Mouse (Mus musculus): Measurements from ENCODE around the gene Plcxd2. TPM values are rescaled to one million over a fixed set of nuclear protein-coding genes. Genes with fewer than 3 reads are reported as not detected.

Plcxd2 gene
- polyA plus RNA-seq, 2 experiments from 2014 or later, result 10.1 to 11.2 TPM

DNA sequence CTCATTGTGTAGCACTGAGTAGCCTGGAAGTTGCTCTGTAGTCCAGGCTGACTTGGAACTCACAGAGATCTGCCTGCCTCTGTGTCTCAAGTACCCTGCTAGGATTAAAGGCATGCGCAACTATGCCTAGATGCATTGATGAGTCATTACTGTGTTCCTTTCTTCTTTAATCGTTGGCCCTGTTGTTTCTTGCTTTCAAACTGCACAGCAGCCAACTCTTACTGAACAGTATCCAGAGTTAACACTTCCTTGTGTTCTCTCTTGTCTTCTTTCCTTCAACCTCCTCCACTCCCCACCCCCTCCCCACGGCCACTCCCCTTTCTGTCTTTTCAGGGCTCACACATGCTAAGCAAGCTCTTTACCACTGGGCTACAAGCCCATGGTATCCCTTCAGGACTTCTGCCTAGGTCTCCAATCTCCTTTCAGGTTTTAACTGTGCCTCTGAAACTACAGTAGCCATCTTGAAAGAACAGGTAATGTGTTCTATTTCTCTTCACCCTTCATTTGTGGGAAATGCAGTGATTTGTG lies 74.0 kb downstream of the Plcxd2 start:
- ATAC-seq, result no peak

DNA sequence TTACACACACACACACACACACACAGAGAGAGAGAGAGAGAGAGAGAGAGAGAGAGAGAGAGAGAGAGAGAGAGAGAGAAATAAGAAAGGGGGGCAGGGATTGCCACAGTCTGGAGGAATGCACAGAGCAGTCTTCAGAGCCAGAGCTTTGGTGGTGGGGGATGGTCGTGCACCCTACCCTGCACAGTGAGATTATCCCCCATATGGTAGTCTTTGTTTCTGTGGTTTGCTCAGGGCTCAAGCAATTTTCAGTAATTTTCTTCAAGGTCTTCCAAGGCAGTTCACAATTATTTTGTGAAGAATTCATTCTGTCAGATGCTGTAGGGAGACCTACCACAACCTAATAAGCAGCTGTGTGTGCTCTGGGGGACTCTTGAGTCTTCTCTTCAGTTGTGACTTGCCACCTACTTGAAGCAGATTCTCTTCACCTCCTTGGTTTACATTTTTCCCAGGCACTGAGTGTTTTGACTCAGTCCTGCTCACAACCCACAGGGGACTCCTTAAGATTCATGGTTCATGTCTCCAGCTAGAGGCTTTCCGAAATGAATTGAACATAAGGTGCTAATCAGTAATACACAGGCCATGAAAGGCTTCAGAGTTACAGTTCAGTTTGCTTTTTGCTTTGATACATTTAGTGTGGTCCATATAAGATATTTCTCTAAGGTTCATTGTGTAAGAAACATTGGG lies 75.2 kb downstream of the Plcxd2 start:
- ATAC-seq, result no peak

DNA sequence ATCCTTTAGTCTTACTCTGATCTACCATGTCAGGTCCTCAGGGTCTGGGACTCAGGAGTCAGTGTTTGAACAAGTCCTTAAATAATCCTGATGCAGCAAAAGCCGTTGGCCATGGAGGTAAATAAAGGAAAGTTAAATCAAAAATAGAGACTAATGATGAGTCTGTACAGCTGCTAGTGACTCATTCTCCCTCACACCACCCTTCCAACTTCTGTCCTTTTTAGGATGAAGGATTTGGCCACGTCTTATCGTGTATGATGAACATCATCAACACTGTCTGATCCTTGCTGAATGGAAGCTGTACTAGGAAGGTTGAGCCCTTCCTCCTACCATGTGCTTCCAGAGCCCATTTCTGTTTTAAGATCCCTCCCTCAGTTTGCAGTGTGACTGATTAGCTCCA lies 79.7 kb downstream of the Plcxd2 start:
- ATAC-seq, result no peak

DNA sequence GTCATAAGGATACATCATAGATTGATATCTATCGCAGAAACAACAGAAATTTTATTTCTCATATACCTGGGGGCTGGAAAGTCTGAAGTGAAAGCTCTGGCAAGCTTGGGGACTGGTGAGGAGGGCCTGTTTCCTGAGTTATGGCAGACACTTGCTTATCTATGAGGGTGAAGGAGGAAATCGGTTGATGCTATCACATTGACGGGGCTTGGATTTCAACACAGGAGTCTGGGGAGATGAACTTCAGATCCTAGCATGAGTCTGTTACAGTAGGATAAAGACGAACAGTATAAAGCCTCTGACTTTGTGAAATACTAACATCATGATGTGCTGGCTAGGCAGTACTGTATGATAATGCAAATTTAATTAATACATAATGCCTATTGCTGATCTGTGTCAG lies 81.9 kb downstream of the Plcxd2 start:
- ATAC-seq, result no peak

DNA sequence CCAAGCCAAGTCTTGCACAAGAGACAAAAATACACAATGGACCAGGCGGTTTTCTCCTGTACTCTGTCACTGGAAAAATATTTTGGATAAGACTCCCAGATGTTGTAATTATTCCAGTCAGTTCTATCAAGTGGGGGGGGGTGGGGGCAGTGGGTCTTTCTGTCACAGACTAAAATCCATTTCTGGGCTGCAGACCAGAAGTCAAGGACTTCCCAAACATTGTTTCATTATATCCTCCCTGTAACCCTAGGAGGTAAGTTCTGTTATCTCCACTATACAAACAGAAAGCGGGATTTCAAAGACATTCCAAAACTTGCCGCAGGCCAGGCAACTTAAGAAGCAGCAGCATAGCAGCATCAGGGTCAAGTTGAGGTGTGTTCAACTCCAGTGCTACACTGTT lies 82.4 kb downstream of the Plcxd2 start:
- no peak for ATAC-seq

DNA sequence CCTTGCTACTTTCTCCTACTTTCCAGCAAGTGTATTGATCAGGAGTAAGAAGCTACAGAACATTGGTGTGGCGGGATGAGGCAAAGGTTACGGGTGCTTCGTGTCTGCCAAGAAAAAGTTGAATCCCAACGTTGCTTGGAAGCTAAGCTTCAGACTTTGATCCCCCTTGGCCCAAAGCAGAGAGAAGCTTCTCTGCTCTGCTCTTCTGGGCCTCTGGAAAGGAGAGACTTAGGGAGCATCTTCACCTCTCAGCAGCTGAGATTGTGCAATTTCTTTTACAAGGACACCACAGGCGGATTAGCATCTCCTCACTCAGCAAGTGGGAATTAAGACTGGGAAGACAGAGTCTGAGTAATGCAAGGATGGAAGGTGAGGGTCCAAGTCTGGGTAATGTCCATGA lies 83.1 kb downstream of the Plcxd2 start:
- ATAC-seq, result no peak

DNA sequence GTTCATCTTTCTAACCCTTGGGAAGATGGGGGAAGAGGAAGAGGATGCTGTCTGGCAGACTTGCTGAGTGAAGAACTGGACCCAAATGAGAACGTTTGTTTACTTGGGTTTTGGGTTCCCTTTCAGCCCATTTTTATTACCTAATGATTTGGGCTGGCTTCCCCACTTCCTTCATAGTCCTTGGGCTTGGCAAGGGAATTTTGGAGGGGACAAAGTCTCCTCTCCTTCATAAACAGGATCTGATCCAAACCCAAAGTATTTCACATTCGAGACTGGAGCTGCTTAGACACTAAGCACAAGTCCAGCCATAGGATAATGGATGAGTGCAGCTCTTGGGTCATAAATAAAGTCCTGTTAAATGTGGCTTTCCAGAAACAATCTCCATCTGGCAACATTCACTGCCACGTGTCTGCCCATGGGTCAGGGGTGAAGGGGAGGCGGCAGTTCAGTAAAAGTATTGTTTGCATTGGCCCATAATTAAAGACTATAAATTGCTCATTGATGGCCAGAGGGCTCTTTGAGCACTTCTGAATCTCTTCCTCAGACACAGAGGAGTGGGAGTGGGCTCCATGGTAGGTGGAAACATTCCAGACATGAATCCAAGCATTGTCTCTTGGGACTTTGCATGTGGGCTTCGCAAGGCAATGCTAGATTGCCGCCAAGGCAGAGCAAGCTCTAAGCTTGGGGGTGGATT lies 86.1 kb downstream of the Plcxd2 start:
- ATAC-seq, result no peak

DNA sequence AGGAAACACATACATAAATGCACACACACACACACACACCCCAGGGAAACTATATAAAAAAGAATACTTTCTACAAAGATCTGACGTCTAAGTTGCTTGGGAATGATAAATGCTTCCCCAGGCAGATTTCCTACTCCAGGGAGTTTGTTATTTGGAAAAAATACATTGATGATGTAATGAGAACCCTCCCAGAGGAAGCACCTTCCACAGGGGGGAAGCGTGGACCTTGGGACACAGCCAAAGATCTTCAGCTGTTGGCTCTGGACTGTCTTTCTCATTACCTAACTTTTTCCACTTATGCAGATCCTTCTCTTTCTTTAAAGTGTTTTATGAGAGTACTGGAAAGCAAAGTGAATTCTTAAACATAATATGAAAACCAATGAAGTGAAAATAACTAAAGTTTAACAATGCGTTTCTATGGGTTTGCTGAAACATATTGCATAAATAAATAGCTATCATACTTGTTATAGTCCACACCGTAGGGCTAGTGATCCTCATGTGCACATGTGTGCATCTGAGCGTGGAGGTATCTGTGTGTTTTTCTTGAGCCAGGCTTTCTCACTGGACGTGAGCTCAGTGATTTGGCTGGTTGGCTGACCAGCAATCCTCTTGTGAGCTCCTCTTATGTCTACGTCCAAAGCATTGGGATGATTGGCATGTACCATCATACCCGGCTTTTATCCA lies 87.3 kb downstream of the Plcxd2 start:
- no peak for ATAC-seq

DNA sequence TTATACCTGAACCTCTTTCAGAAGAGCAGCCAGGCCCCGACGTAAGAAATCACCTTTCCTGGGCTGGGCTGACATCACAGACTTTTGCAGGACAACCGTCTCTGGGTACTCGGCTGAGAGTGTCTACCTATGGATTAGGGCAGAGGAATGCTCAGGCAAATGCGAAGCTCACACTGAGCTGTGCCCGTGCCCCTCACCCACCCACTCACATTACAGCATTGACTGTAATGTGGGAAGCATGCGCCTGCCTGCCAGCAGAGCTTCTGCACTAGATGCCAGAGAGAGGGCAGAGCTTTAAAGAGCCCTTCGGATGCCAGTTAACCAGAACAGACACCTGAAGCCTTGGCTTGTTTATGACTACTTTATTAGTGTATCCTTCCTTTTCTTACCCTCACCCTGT lies 90.4 kb downstream of the Plcxd2 start:
- no peak for ATAC-seq

Other genes starting within 250 kb of the Plcxd2 start
- gene Phldb2, start 56.6 kb downstream of the Plcxd2 start, polyA plus RNA-seq (2017; shearing (Covaris generic)), result under 1 TPM in 1 of 2 experiments, not detected in 1; 0.17 TPM
- 100 to 1,000 TPM; 212 to 214 TPM for gene Cd96, start 110.0 kb upstream of the Plcxd2 start, polyA plus RNA-seq (2017; shearing (Covaris generic))
- gene Gm4737, start 144.9 kb upstream of the Plcxd2 start, polyA plus RNA-seq (2017; shearing (Covaris generic)), result 10 to 100 TPM in 1 of 2 experiments, 1 to 10 TPM in 1; 3.9 to 14.6 TPM

Data from CD4-positive, CD25-positive, alpha-beta regulatory T cell, adult 4 months (primary cell).